Mouse (Mus musculus) urinary bladder, adult 2 months (tissue): ENCODE data around the gene Lamc1. TPM values are rescaled to one million over a fixed set of nuclear protein-coding genes. Genes with fewer than 3 reads are reported as not detected.
"Not testable (repeated sequence)": the region's sequence is repeated elsewhere in the genome, so short reads cannot be mapped to it uniquely, and the experiment has no call there.

Experiments used
- DNase-seq: peaks from one replicate; pipeline ENCODE4 v3.0.0; 2022; ENCODE audit warnings: low spot score
- polyA plus RNA-seq: library from polyadenylated mRNA; depleted of rRNA; stranded (reverse); fragments of >200 nt; gene quantifications from 2 replicates; pipeline ENCODE4 v1.2.3, GENCODE M21; 2012

The Lamc1 gene
- polyA plus RNA-seq, 1 experiment: 191 TPM

DNA sequence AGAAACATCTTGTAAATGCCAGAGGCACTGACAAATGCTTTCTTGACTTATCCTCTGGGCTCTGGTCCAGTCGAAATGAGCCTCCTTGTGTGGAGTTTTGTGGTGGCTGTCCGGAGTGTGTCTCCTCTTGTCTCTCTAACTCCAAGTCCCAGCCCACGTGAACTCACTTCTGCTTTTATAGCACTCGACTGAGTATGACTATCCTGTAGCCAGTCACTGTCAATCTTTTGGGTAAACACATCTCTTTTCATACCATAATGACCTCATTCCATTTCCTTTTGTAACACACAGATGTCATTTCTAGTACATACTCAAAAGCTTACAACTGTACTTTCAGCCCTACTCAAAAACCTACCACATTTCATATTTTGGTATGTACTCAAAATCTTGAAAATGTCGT is 33.1 kb downstream of the Lamc1 start:
- DNase-seq: not testable (repeated sequence)

DNA sequence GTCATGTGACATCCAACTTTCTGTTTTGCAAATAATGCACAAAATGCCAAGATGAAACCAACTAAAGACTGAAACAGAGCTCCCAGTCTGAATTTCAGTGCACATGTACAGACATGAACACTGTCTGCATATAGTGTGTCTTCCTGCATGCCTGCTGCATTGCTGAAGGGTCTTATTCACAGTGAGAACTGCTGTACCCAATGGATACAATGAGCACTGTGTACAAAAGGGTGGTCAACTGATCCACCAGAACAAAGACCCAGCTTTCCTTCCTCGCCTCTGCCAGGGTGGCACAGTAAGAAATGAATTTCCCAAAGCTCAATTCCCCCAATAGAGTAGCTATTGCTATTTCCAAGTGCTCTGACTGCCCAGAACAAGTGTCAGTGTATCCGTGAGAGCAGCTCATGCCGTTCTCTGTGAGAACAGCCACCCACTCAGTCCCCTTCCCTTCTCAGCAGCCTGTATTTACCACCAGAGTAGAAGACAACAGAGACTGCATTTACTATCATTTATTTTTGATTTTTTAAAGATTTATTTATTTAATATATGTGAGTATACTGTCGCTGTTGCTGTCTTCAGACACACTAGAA is 34.7 kb downstream of the Lamc1 start:
- DNase-seq: not testable (repeated sequence)

DNA sequence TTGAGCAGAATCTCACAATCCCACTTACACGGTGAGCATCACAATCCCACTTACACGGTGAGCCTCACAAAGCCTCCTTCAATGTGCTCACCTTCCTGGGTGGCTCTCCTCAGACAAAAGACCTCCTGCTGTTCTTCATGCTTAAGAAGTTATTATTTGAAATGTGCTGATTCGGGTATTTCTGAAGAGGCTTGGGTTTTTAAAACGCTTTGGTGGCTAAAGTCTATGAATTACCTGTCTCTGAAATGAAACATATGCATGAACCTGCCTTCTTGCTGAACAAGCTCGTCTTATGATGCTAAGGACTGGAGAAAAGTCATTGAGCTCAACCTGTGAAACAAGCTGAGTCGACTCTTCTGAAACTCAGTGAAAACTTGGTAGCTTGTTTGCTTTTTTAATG is 36.6 kb downstream of the Lamc1 start:
- DNase-seq: no peak

DNA sequence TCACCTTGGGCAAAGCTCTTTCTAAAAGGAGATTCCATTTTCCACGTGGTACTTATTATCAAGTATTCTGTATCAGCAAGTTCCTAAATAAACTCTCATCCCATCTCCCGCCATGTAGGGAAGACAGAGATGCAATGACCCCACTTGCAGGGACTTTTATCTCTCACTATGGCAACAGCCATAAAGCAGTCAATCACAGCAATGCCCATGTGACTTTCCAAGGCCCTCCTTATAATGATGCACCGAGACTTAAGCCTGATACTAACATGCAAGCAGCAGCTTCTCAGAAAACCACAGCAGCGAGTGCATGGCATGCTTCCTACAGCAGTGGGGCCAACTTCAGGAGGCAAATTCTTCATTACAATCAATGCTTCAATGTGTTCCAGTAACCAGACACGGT is 39.7 kb downstream of the Lamc1 start:
- no peak for DNase-seq

DNA sequence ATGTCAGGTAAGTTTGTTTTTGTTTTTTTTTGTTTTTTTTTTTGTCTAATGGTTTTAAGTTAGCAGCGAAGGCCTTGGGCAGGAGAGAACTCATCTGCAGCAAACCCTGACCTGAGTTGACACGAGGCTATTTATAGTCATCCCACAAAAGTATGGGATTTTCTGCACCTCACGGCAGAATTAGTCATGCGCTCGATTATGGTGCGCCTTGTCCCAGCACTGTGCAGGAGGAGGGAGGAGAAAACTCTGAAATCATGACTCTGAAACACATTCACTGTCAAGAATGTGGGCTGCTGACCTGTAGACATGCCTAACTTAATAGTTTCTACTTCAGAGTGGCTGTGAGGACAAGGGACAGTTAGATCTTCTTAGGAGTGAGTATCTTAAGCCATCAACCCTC is 40.4 kb downstream of the Lamc1 start:
- no peak for DNase-seq

DNA sequence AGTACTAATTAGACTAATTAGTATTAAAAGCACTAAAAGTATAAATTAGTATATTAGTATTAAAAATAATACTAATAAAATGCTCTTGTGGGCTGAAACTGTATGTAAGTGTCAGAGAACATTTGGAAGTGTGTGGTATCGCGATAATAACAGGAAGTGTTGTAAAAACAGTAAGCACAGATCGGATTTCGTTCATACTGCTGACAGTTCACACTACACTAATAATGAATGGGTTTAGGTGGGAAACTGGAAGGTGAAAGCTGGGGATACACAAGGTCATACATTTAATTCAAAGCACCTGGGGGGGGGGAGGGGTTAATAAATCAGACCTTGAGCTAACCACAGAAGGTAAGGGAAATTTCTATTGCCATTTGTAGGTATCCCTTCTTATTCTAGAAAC is 41.2 kb downstream of the Lamc1 start:
- DNase-seq: no peak

DNA sequence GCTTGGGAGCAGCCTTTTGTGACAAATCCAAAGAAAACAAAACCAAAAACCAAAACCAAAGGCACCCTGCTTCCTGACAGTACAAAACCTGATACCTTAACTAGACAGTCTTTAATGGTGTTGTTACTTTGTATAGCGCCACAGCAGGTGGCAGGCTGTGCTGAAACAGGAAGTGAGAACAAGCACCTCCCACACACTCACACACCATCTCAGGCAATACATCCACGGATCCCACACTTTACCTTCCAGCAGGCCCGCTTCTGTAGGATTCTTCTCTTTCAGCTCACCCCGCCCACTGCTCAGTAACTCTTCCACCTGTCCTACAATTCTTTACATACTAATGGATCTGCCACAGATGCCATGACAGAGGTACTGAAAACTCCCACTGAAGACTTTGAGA is 44.6 kb downstream of the Lamc1 start:
- DNase-seq: no peak

DNA sequence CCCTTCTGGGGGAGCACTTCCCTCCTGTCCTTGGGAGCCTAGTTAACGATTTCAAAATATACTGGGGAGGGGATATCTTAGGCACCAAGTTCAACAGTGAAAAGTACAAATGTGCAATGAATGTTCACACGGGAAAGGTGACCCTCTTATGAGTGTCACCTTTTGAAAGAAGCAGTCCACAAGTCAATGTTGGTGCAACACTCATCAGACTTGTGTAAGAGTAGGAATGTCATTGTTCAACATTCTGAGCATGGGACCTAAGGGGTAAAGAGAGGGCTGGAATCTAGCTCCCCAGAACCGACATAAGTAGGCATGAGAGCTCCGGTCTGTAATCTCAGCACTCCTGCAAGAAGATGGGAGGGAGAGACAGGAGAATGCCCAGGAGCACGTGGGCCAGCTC is 45.1 kb downstream of the Lamc1 start:
- DNase-seq: no peak

DNA sequence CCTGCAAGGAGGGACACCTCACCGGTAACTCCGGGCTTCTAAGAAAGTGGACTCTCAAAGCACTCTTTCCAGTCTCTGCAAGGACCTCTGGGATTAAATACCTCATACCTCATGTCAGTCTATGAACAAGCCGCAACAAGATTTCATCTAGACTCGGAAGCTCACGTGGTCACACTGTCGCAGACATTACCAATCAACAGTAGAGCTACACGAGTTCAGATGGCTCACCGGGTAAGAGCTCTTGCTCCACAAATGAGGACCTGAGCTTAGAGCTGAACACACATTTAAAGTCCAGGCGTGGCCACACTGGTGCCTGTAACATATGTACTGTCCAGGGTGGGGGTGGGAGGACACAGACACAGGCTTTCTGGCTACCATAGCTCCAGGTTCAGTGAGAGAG is 46.4 kb downstream of the Lamc1 start:
- DNase-seq: no peak

DNA sequence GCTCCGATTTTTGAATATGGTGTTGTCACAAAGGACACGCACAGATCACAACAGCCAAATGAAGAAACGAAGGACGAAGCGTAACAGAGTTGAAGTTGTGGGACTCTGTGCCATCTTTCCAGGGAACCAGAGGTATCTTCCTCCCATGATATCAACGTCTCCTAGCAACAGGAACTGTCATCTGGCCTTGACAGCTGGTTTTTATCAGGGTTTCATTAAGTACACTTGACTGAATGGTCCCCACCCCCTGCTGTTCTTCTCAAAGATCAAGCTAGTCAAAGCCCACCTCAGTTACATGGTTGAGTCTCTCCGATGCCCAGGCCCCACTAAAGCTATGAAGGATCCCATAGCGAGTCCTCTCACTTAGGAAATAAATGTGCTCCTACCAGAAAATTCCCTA is 47.4 kb downstream of the Lamc1 start:
- DNase-seq: no peak

DNA sequence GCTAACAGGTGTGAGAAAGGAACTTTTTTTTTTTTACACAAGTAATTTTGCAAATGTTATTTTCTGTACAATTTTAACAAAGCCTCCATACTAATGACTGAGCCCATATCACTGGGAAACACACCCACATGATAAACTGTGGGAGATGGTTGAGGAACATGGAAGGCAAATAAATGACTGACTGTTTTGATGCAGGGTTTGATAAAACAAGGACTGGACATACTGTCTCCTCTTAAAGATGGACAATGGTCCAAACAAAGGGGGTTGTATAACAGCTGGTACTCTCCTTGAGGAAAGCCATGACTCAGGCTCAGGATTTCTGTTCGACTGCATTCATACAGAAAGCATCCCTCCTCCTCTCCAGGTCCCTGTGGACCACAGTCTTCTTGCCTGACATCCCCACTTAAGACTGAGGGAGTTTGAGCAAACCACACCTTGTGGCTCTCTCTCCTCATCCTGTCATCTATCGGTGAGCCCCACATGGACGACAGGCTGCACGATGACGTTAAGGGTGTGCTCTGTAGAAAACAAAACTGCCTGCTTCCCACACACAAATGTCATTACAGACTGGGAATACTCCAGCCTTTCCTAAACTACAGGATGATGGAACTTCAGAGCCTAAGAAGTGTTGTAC is 50.1 kb downstream of the Lamc1 start:
- DNase-seq: no peak

DNA sequence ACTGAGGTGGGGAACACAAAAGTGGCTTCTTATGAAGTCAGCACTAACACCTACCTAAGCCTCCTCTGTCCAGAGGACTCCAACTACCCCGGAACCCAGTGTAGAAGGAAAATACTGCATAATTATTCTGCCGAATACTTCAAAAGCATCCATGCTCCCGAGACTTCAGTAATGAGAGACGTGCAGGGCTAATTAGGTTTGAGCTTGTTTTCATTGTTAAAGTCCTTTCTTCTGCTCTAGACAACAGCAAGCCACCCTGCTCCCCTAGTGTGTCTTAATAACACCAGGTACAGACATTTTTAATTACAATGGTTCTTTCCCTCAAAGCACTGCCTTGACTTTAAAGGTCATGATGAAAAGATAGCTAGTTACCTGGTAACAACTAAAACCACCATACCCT is 51.1 kb downstream of the Lamc1 start:
- no peak for DNase-seq

DNA sequence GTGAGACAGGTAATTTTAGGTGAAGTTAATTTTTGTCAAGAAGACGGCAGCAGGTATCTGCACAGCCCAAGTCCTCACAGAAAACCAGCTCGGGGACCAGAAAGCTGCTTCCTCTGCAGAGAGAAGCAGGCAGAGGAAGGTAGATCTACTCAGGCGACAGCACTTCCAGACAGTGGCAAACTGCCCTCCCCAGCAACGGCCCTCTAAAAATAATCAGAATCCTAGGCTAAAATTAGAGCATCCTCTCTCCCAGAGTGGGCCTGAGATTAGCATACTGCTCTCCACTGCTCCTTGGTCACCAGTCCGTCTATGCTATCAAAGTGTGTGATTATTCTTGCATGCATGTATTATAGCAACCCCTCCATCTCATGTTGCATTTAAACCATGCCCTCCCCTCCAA is 52.2 kb downstream of the Lamc1 start:
- no peak for DNase-seq

DNA sequence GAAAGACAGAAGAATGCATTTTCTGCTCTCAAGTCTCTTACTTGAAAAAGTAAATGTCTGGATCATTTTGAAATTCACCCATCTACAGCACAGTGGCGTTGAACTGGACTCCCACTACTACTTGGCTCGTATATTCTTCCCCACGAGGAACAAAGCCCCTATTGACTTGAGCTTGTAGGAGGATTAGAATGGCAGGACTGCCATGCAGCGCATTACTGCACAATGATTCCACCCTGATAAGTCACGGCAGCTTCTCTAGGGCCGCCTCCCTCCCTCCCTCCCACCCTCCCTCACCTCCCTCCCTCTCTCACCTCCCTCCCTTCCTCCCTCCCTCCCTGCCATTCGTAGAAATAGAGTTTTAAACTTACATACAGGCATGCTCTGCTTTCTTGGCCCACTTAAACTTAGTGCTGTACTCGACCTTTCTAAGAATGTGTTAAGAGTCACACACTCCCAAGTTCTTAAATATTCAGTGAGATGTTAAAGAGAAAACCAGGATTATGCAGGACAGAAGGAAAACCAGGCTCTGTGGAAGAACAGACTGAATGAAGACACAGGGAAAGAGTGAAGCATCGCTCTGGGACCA is 54.5 kb downstream of the Lamc1 start:
- DNase-seq: no peak

DNA sequence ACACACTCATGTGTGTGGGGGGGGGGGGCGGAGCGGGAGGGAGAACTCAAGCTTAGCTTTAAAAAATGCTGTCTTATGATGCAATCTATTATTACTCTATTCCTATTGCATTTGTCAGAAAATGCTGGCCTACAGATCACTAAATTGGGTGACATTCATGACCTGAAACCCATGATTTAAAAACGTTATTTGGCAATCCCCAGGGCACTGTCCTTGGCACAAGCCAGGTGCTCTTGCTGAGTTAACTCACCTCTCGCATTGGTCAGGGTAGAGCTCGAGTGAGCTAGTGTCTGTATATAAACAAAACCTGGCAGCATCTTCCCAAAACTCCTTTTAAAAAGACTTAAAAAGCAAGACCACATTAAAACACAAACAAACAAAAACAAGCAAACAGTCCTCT is 57.1 kb downstream of the Lamc1 start:
- no peak for DNase-seq

DNA sequence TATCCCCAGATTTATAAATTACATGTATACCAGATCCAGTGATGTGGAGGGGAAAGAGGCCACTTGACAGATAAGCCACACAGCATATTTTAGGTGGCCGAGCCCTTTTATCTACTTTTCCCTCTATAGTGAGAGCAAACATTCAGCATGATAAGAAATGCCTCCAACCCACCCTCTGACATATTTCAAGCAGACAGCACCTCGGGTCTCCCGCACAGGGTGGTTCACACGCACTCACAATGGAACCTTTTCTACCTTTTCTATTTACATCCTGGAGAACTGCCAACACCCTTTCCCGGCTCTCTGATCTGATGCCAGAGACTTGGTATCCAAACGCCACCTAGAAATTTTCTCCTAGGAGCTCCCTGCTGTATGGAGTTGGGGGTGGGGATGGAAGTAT is 58.0 kb downstream of the Lamc1 start:
- no peak for DNase-seq

DNA sequence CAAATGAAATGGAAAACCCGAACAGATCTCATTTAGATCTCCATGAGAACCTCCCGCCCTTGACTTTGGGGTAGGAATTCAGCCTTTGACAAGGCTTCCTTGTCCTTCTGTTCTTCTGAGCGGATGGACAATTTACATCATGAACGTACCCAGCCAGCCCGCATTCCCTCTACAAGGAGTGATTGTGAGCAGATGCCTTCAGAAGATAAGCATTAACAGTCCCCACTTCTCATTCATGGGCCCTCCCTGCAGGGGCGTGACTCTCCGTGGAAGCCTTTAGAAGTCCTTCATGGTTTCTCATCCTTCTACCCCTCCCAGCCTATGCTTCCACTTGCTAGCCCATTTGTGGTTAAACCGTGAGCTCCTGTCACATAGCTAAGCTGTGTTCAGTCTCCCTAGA is 58.9 kb downstream of the Lamc1 start:
- DNase-seq: no peak

DNA sequence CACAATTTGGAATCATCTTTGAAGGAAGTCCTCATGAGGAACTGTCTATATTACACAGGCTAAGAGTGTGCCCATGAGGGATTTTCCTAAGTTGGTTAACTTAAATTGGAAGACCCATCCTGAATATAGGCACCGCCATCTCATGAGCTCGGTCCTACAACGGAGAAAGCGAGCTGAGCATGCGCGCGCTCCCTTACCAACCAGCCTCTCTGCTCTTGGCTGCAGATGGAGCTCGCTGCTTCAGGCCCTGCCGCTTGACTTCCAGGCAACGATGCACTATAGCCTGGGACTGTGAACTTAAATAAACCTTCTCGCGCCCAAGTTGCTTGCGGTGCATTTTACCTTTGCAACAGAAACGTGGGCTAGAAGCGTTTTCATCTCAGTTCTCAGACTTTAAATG is 61.8 kb downstream of the Lamc1 start:
- no peak for DNase-seq

DNA sequence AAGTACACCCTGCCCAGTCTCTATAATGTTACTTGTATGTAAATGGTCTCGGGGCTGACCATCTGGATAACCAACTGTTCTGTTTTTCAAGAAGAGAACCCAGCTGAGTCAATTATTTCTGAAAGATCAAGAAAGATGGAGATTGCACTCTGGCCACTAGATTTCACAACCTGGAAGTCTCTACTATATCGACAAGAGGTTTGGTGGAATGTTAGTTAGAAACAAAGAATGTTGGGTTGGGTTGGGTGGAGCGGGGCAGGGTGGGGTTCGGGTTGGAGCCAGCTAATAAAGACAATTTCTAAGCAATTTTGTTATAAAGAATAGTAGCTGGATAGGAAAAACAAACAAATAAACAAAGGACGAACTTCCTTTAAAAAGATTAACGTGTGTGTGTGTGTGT is 62.9 kb downstream of the Lamc1 start:
- DNase-seq: no peak

DNA sequence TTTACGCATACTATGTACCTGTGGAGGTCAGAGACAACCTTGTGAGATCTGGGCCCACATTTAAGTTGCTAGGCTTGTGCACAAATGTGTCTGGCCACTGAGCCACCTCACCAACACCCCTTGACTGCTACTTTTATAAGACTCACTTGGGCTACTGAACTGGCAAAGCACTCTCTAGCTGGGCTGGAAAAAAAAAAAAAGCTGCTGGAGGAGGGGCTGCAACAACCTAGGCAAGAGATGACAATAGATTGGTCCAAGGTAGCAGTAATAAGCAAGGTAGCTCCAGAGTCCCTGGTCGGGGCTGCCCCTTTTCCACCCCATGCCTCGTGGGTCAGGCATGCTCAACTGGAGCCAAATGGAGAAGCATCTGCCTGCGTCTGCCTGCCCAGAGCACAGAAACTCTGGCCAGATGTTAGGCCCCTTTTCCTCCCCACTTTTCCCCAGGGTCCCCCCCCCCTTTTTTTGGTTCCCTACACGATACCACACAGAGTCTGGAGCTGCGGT is 63.7 kb downstream of the Lamc1 start:
- DNase-seq: no peak

DNA sequence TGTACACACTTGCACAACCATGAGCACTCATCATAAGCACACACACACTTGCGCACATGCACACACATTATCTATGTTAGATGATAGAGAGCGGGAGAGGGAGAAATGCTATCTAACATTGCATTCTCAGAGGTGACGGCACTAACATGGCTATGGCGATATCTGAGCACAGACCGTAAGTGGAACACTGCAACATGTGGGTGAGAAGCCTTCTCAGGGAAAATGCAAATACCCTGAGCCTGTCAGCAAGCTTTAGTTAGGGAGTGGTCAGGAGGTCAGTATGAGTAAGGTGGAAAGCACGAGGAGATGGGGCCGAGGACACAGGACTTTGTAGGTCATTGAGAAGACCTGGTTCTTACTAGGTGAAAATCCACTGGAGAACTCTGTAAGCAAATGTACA is 64.3 kb downstream of the Lamc1 start:
- no peak for DNase-seq

DNA sequence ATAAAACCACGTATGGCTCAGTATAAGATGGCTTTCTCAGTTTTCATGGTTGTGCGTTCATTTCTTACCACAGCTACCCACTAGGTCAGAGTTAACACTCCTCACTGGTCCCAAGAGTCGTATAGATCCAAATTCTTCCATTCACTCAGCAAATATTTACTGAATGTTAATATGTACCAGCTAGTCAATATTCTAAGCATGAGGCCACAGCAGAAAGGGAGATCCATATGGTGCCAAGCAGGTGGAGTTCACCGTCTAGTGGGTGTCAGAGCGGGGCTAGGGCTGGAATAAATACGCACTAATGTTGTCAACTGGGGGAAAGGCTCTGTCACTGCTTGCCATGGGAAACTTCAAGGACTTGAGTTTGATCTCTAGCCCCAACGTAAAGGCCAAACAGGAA is 64.9 kb downstream of the Lamc1 start:
- no peak for DNase-seq

DNA sequence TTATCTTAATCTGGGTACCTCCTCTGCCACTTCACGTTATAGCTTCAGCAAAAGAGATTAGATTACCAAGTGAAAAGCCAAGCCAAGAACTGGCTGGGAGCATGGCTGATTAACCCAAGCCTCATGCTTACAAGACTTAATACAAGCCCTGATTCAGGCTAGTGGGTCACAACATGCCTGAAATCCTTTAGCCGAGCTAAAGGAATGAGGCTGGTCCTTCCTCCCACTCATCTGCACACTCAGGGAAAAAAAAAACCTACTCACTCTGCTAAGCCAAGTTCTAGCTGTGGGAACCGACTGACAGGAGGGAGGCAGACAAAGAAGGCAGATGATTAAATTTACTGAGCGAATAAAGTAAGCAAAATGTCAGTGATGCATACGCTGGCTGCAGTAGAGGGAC is 65.7 kb downstream of the Lamc1 start:
- DNase-seq: no peak

DNA sequence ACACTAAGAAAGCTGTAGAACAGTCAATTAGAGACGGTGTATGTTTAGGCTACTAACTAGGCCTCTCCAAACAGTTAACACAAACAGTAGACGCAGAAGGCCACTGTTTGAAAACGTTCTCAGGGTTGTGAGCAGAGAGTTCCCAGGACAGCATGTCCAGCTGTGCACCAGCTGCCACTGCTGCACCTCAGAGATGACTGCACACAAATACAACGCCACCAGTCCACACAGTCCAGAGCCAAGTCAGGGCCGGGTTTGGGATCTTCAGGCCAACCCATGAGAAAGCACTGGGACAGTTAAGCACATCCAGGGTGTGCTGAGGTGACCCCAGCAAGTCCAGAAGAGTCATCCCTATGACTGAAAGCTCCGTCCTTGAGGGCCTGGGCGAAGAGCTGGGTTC is 67.0 kb downstream of the Lamc1 start:
- no peak for DNase-seq
